Mouse (Mus musculus) cerebellum, postnatal 10 days (tissue): Measurements from ENCODE around the gene Rrp1b.
A peak's percentile ranks its signal among the peaks of the same experiment; 100 is the strongest.

Experiments used
- DNase-seq, 2 experiments: peaks; one replicate each; pipeline ENCODE4 v3.0.0; 2021; ENCODE audit warnings: mixed read lengths in 2 of 2

Rrp1b gene

GRCm38 (mm10) chr17:32034322-32034721 lies 1.6 kb upstream of the Rrp1b start:
- DNase-seq = no peak

- DNase-seq = no peak
Observed at GRCm38 (mm10) chr17:32036509-32037438, 874 bp downstream of the Rrp1b start.

- DNase-seq = no peak
Observed at GRCm38 (mm10) chr17:32040263-32040662, 4.4 kb downstream of the Rrp1b start.

- DNase-seq = no peak
Observed at GRCm38 (mm10) chr17:32046541-32046940, 10.6 kb downstream of the Rrp1b start.

- DNase-seq = no peak
Observed at GRCm38 (mm10) chr17:32048351-32048750, 12.5 kb downstream of the Rrp1b start.

GRCm38 (mm10) chr17:32049914-32050313 lies 14.0 kb downstream of the Rrp1b start:
- no peak for DNase-seq

- no peak for DNase-seq
Observed at GRCm38 (mm10) chr17:32050609-32051008, 14.7 kb downstream of the Rrp1b start.

GRCm38 (mm10) chr17:32052237-32053080 lies 16.6 kb downstream of the Rrp1b start:
- DNase-seq = peak; percentile 30 to 49

GRCm38 (mm10) chr17:32053677-32054076 lies 17.8 kb downstream of the Rrp1b start:
- DNase-seq = no peak

GRCm38 (mm10) chr17:32057843-32058242 lies 21.9 kb downstream of the Rrp1b start:
- DNase-seq = no peak

GRCm38 (mm10) chr17:32059084-32059483 lies 23.2 kb downstream of the Rrp1b start:
- DNase-seq = no peak

GRCm38 (mm10) chr17:32061219-32061618 lies 25.3 kb downstream of the Rrp1b start:
- DNase-seq = no peak

GRCm38 (mm10) chr17:32063654-32064053 lies 27.8 kb downstream of the Rrp1b start:
- DNase-seq = no peak

- DNase-seq = peak in 1 of 2 experiments; percentile 28
Observed at GRCm38 (mm10) chr17:32064762-32065161, 28.9 kb downstream of the Rrp1b start.

- no peak for DNase-seq
Observed at GRCm38 (mm10) chr17:32067541-32067940, 31.6 kb downstream of the Rrp1b start.

- DNase-seq = no peak
Observed at GRCm38 (mm10) chr17:32068381-32068780, 32.5 kb downstream of the Rrp1b start.

- DNase-seq = no peak
Observed at GRCm38 (mm10) chr17:32068810-32069209, 32.9 kb downstream of the Rrp1b start.

- peak; percentile 91 to 93 for DNase-seq
Observed at GRCm38 (mm10) chr17:32073359-32073758, 37.5 kb downstream of the Rrp1b start.

GRCm38 (mm10) chr17:32074658-32075057 lies 38.8 kb downstream of the Rrp1b start:
- DNase-seq = no peak

- DNase-seq = peak; percentile 69 to 73
Observed at GRCm38 (mm10) chr17:32075164-32075563, 39.3 kb downstream of the Rrp1b start.

- no peak for DNase-seq
Observed at GRCm38 (mm10) chr17:32083351-32083750, 47.5 kb downstream of the Rrp1b start.

- DNase-seq = no peak
Observed at GRCm38 (mm10) chr17:32087069-32087468, 51.2 kb downstream of the Rrp1b start.

GRCm38 (mm10) chr17:32091032-32091363 lies 55.1 kb downstream of the Rrp1b start:
- DNase-seq = no peak
